Mouse (Mus musculus) G1E (cell line): ENCODE data around the gene Psmg3. TPM values are rescaled to one million over a fixed set of nuclear protein-coding genes. Genes with fewer than 3 reads are reported as not detected.

ENCODE experiments used
- ATAC-seq: 2 replicates; pipeline ENCODE4 v1.8.0; 2016; ENCODE audit warnings: mild to moderate bottlenecking; ENCODE audit not compliant: insufficient number of reproducible peaks, poor library complexity, low FRiP score, severe bottlenecking; ENCODE audit errors: extremely low read depth
- DNase-seq: peaks from one replicate; pipeline ENCODE4 v3.0.0; 2012; ENCODE audit warnings: low spot score
- H3K27me3 ChIP-seq: 2 replicates; pipeline ENCODE4 v1.6.1; 2012; ENCODE audit warnings: mild to moderate bottlenecking, low read length, inconsistent platforms; ENCODE audit not compliant: insufficient read depth
- H3K36me3 ChIP-seq: replicated peaks from 2 replicates; pipeline ENCODE3; 2012; ENCODE audit warnings: mild to moderate bottlenecking, inconsistent platforms
- H3K4me1 ChIP-seq: 2 replicates; pipeline ENCODE4 v1.6.1; 2012; ENCODE audit warnings: low read depth, low read length, inconsistent platforms, mixed read lengths; ENCODE audit not compliant: insufficient read depth
- H3K4me3 ChIP-seq: 2 replicates; pipeline ENCODE4 v1.5.1; 2012; ENCODE audit warnings: low read depth, mild to moderate bottlenecking, inconsistent platforms, low read length, moderate library complexity, mixed read lengths
- H3K9me3 ChIP-seq: replicated peaks from 2 replicates; pipeline ENCODE4 v1.6.1; 2012; ENCODE audit warnings: inconsistent platforms
- CTCF ChIP-seq: IDR thresholded peaks from 2 replicates; pipeline ENCODE4 v1.5.1; 2012; ENCODE audit warnings: low read depth, low read length, inconsistent platforms, mixed read lengths
- GATA1 ChIP-seq: IDR thresholded peaks from 2 replicates; pipeline ENCODE4 v1.6.1; 2012; ENCODE audit warnings: borderline replicate concordance, low read length, inconsistent platforms, mixed read lengths
- GATA2 ChIP-seq: IDR thresholded peaks from 2 replicates; pipeline ENCODE4 v1.6.1; 2012; ENCODE audit warnings: low read depth, low read length, inconsistent platforms, borderline replicate concordance
- POLR2AphosphoS5 ChIP-seq: IDR thresholded peaks from 2 replicates; pipeline ENCODE4 v1.6.1; 2012; ENCODE audit warnings: low read depth, low read length, inconsistent platforms; ENCODE audit not compliant: insufficient replicate concordance
- TAL1 ChIP-seq: conservative IDR thresholded peaks from 2 replicates; pipeline ENCODE4 v1.6.1; 2012; ENCODE audit warnings: low read depth, low read length, inconsistent platforms, mixed read lengths
- polyA plus RNA-seq: library from polyadenylated mRNA; stranded (reverse); fragments of >175 nt; gene quantifications from 2 replicates; pipeline ENCODE4 v1.2.3, GENCODE M21; 2012
- total RNA-seq, 2 experiments: library from RNA; stranded (forward) in 1 of 2; stranded (reverse) in 1 of 2; fragments of 200-1000 nt in 1 of 2; fragments of >200 nt in 1 of 2; fragmentation: Nextera tagmentation in 1 of 2; gene quantifications; 2 replicates each; pipeline ENCODE4 v1.2.3; 2014 to 2017

The Psmg3 gene
- total and polyA plus RNA-seq, 3 experiments = 17.5 to 52.7 (median 29.3) TPM

DNA sequence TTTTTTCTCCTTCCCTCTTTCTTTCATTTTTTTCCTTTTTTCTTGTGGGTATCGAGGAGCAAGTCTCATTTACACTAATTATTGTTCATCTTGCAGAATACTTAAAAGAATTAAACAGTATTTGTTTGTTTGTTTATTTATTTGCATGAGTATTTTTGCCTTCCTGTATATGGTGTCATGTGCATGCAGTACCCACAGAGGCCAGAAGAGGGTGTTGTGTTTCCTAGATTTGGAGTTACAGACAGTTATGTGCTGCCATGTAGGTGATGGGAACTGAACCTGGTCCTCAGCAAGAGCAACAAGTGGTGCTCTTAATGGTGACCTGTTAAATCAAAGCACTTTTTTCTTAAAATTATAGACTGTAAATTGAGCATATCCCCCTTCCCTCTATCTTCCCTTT, 908 bp upstream of the Psmg3 start:
- TF ChIP-seq CTCF = 0 out of 2 replicates have a peak, but pooled peaks have one; percentile 18
- TF ChIP-seq TAL1 = no peak
- Histone ChIP-seq H3K27me3 (no peaks in the 10 kb centered on the region), H3K36me3 (peaks cover 33% of the 10 kb centered on the region), H3K9me3 (no peaks in the 10 kb centered on the region), H3K4me3 (no peak overlapping the region), H3K4me1 (peaks cover 62% of the 10 kb centered on the region)
- DNase-seq = no peak
- ATAC-seq = no peak

DNA sequence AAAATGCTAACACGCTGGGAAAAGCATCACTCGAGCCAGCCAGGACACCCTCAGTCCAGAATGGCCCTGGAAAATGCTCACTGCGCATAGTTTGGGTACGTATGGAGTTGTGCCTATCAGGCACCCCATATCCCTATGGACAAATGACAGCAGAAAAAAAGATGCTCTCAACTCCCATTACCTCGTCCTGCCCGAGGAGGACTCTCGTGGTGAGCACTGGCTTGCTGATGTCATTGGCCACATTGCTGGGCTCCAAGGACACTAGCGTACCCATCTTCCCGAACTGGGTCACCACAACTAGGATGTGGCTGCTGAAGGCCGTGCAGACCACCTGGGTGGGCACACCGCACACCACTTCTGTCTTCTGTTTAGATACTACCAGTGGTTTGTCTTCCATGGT, 738 bp downstream of the Psmg3 start:
- Histone ChIP-seq H3K4me3 (peak overlapping the region; percentile 90), H3K9me3 (no peaks in the 10 kb centered on the region), H3K4me1 (peaks cover 64% of the 10 kb centered on the region), H3K36me3 (peaks cover 50% of the 10 kb centered on the region), H3K27me3 (no peaks in the 10 kb centered on the region)
- DNase-seq (no peak), ATAC-seq (no peak)
- TF ChIP-seq GATA1 (no peak), TAL1 (no peak), GATA2 (no peak), POLR2AphosphoS5 (no peak), CTCF (no peak)

DNA sequence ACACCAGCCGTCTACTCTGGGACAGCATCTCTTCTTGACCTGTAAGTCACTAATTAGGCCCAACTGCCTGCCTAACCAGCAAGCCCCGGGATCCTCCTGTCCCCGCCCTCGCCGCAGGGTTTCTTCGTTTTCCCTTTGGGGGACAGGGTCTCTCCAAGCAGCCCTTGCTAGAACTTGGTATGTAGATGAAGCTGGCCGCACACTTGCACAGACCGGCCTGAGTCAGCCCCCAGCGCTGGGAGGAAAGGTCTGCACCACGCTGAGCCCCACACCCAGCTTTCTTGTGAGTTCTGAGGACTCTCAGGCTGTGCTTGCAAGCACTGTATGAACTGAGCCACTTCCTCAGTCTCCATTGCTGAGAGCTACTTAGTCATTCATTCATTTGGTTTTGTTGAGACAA, 2.2 kb downstream of the Psmg3 start:
- peaks cover 61% of the 10 kb centered on the region for H3K4me1 ChIP-seq

DNA sequence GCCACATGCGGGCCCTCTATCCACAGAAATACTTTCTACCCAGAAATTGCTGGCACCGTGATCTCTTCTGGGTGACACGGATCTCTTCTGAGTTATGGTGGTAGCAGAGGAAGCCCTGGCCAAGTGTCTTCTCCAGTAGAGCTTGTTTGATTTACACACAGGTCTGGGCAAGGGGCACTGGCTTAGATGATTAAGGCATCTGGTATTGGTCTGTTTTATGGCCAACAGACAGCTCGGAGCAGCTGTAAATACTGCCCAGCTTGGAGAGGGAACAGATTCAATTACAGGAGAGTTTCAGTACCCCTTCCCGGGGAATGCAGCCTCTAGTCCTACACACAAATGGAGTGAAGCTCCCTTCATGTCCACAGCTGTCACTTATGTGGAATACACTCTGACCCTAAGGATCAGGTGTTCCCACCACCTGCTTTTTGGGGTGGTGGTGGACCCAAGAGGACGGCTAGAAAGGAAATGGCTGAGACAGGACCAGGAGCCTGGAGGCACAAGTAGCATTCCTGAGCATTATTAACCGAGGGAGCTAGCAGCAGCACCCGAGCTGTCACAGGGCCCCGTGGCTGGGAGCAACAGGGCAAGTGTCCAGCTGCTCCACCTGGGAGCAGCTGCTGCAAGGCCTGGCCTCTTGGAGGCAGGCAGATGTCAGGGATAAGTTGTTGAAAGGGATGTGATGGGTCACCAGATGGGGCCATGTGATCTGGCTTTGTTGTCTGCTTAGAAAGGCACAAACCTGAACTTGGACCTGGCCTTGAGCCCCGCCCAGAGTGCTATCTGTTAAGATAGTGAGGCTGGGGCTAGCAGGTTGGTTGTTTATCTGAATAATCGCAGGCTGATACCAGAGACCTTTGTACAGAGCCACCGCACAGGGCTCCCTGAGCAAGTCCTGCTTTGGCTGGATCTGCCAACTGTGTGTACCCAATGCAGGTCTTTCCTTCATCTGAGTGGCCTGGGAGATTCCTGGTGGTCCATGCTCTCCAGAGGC, 4.9 kb downstream of the Psmg3 start:
- peaks cover 71% of the 10 kb centered on the region for H3K36me3 ChIP-seq
- no peaks in the 10 kb centered on the region for H3K27me3 ChIP-seq
- DNase-seq = no peak
- no peak overlapping the region; the same call in 1 of the 2 replicates for H3K4me3 ChIP-seq
- TF ChIP-seq GATA2 (no peak), TAL1 (no peak), POLR2AphosphoS5 (no peak)
- H3K9me3 ChIP-seq = no peaks in the 10 kb centered on the region
- no peak for ATAC-seq
- peaks cover 82% of the 10 kb centered on the region for H3K4me1 ChIP-seq

More for the DNA sequence above, 2.2 kb downstream of the Psmg3 start:
- no peak overlapping the region; the same call in 1 of the 2 replicates for H3K4me3 ChIP-seq
- H3K27me3 ChIP-seq = no peaks in the 10 kb centered on the region
- no peaks in the 10 kb centered on the region for H3K9me3 ChIP-seq
- H3K36me3 ChIP-seq = peaks cover 64% of the 10 kb centered on the region
- DNase-seq (no peak), ATAC-seq (no peak)
- TF ChIP-seq GATA1 (no peak), CTCF (no peak), POLR2AphosphoS5 (no peak), TAL1 (no peak), GATA2 (no peak)

DNA sequence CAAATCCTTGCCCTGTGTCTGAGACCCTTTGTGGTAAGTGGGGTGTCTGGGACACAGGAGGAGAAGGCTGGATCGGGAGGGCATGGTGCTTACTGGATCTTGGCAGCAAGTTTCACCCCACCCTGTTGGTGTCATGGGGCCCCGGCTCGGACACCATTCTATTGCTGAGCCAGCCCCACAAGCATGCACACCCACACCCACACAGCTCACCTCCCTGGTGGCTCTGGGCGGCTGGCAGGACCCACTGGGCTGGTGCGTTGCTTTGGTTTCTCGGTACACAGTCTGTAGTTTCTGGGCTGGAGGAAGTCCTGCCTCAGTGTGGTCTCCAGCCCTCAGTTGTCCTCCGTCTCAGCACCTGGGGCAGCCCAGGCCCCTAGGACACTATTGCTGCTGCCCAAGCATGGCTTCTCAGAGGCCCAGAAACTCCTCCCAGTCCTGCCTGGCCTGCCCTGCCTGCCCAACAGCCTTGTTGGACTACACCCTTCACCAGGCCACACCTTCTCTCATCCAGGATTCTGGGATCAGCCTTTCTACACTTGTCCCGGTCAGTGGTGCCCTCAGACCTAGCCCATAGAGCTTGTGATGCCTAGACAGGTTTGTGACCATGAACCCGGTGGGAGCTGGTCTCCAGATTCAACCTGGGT, 7.0 kb downstream of the Psmg3 start, which contains the start of gene Tmem184a:
TSS of gene Tmem184a (minus strand) at position 380 of the 644 bp plus-strand sequence.
- no peak within 1 kb of the TSS; the same call in 1 of the 2 replicates for H3K4me3 ChIP-seq
- TF ChIP-seq CTCF (no peak), TAL1 (no peak), POLR2AphosphoS5 (no peak), GATA2 (no peak), GATA1 (no peak)
- DNase-seq (no peak), ATAC-seq (no peak)
- peaks cover 85% of the 10 kb centered on the region for H3K4me1 ChIP-seq
- peaks cover 58% of the 10 kb centered on the region for H3K36me3 ChIP-seq
- H3K9me3 ChIP-seq = no peaks in the 10 kb centered on the region
- H3K27me3 ChIP-seq = no peaks in the 10 kb centered on the region

DNA sequence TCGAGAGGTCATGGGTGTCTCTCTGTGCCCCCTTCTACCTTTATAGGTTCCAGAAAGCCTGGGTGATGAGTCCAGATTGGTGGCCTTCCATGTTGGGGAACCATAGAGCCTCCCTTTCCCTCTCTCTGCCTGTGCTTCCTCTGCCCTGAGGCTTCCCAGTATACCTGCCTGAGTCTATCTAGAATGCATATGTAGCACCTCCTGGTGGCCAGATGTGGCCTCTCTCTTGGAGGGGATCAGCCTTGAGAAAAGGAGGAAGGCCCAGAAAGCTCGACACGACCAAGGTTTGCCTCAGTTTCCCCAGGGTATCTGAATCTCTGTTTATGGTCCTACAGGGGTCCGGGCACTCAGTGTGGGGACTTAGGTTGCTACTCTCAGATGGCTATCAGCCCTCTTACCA, 7.9 kb downstream of the Psmg3 start:
- Histone ChIP-seq H3K4me3 (no peak overlapping the region; the same call in 1 of the 2 replicates), H3K4me1 (peaks cover 86% of the 10 kb centered on the region), H3K36me3 (peaks cover 50% of the 10 kb centered on the region), H3K27me3 (no peaks in the 10 kb centered on the region; the same call in 1 of the 2 replicates), H3K9me3 (no peaks in the 10 kb centered on the region)
- DNase-seq (peak; percentile 58), ATAC-seq (peak; percentile 52; the same call in 1 of the 2 replicates)
- no peak for TF ChIP-seq POLR2AphosphoS5
- peak; percentile 77 for TF ChIP-seq CTCF
- no peak for TF ChIP-seq GATA2
